Mouse (Mus musculus): ENCODE measurements around the gene Cox11.

Cox11 gene

GRCm38 (mm10) chr11:90664345-90664986, 26.5 kb downstream of the Cox11 start:
- DNase-seq (ENCODE audit: low spot score in 2 of 2), result no peak

GRCm38 (mm10) chr11:90665161-90665560, 27.2 kb downstream of the Cox11 start:
- peak; percentile 29 to 34 for DNase-seq (ENCODE audit: low spot score in 2 of 2)

GRCm38 (mm10) chr11:90666144-90666757, 28.3 kb downstream of the Cox11 start:
- no peak for DNase-seq (ENCODE audit: low spot score in 2 of 2)

- no peak for DNase-seq (ENCODE audit: low spot score in 2 of 2)
Observed at GRCm38 (mm10) chr11:90666916-90667315, 28.9 kb downstream of the Cox11 start.

GRCm38 (mm10) chr11:90667325-90667724, 29.4 kb downstream of the Cox11 start:
- DNase-seq (ENCODE audit: low spot score in 2 of 2), result no peak

- no peak for DNase-seq (ENCODE audit: low spot score in 2 of 2)
Observed at GRCm38 (mm10) chr11:90675479-90676110, 37.6 kb downstream of the Cox11 start.

- no peak for DNase-seq (ENCODE audit: low spot score in 2 of 2)
Observed at GRCm38 (mm10) chr11:90677027-90677426, 39.1 kb downstream of the Cox11 start.

- peak in 1 of 2 experiments; percentile 27 for DNase-seq (ENCODE audit: low spot score in 2 of 2)
Observed at GRCm38 (mm10) chr11:90677771-90678288, 39.9 kb downstream of the Cox11 start.

- no peak for DNase-seq (ENCODE audit: low spot score in 2 of 2)
Observed at GRCm38 (mm10) chr11:90678582-90678981, 40.6 kb downstream of the Cox11 start.

- DNase-seq (ENCODE audit: low spot score in 2 of 2), result no peak
Observed at GRCm38 (mm10) chr11:90681171-90681570, 43.2 kb downstream of the Cox11 start.

GRCm38 (mm10) chr11:90684765-90685164, 46.8 kb downstream of the Cox11 start:
- DNase-seq (ENCODE audit: low spot score in 2 of 2), result no peak

GRCm38 (mm10) chr11:90685196-90685595, 47.2 kb downstream of the Cox11 start:
- DNase-seq (ENCODE audit: low spot score in 2 of 2), result no peak

GRCm38 (mm10) chr11:90686287-90687025, 48.5 kb downstream of the Cox11 start:
- DNase-seq (ENCODE audit: low spot score in 2 of 2), result no peak

GRCm38 (mm10) chr11:90687040-90687439, 49.1 kb downstream of the Cox11 start:
- DNase-seq (ENCODE audit: low spot score in 2 of 2), result no peak

- peak; percentile 62 to 77 for DNase-seq (ENCODE audit: low spot score in 2 of 2)
Observed at GRCm38 (mm10) chr11:90687460-90688416, 49.8 kb downstream of the Cox11 start, which contains the start of gene Tom1l1. Gene Tom1l1, minus strand, starts transcription at chr11:90688366.

GRCm38 (mm10) chr11:90690361-90690760, 52.4 kb downstream of the Cox11 start:
- DNase-seq (ENCODE audit: low spot score in 2 of 2), result no peak

GRCm38 (mm10) chr11:90694206-90694605, 56.2 kb downstream of the Cox11 start:
- no peak for DNase-seq (ENCODE audit: low spot score in 2 of 2)

All from frontal cortex, postnatal 10 days (tissue).